Mouse (Mus musculus) hindbrain, postnatal 0 days (tissue): ENCODE measurements around the gene Nr1i3. TPM values are rescaled to one million over a fixed set of nuclear protein-coding genes. Genes with fewer than 3 reads are reported as not detected.

ENCODE experiments used
- ATAC-seq: fragments of 200-750 bp; cut with Nextera tagmentation; 2 replicates; pipeline ENCODE4 v1.8.0; 2017; ENCODE audit warnings: mild to moderate bottlenecking, moderate TSS enrichment, moderate library complexity
- DNase-seq: peaks from one replicate; pipeline ENCODE4 v3.0.0-alpha.2; 2015; ENCODE audit warnings: low spot score
- H3K27ac ChIP-seq: fragments of 300-500 bp; sonication (generic); 2 replicates; pipeline ENCODE4 v1.5.1; 2014; ENCODE audit warnings: mild to moderate bottlenecking
- H3K27me3 ChIP-seq: fragments of 300-500 bp; sonication (generic); 2 replicates; pipeline ENCODE4 v1.6.1; 2014; ENCODE audit warnings: low read length, mixed read lengths; ENCODE audit not compliant: insufficient read depth
- H3K36me3 ChIP-seq: fragments of 300-500 bp; sonication (generic); 2 replicates; pipeline ENCODE4 v1.6.1; 2014; ENCODE audit warnings: low read length, mixed read lengths; ENCODE audit not compliant: insufficient read depth
- H3K4me1 ChIP-seq: fragments of 300-500 bp; sonication (generic); 2 replicates; pipeline ENCODE4 v1.6.1; 2014; ENCODE audit warnings: antibody characterized with exemption, low read length, mixed read lengths; ENCODE audit not compliant: insufficient read depth
- H3K4me2 ChIP-seq: fragments of 300-500 bp; sonication (generic); 2 replicates; pipeline ENCODE4 v1.6.1; 2014; ENCODE audit warnings: low read depth, mild to moderate bottlenecking, low read length, moderate library complexity, mixed read lengths
- H3K4me3 ChIP-seq: fragments of 300-500 bp; sonication (generic); 2 replicates; pipeline ENCODE4 v1.5.1; 2014; ENCODE audit warnings: low read length
- H3K9ac ChIP-seq: fragments of 300-500 bp; sonication (generic); replicated peaks from 2 replicates; pipeline ENCODE4 v1.6.1; 2014; ENCODE audit warnings: mild to moderate bottlenecking, low read length, moderate library complexity, mixed read lengths
- H3K9me3 ChIP-seq: fragments of 300-500 bp; sonication (generic); 2 replicates; pipeline ENCODE4 v1.6.1; 2016; ENCODE audit warnings: low read length, mixed read lengths
- CTCF ChIP-seq: IDR thresholded peaks from 2 replicates; pipeline ENCODE4 v1.5.1; 2016; ENCODE audit warnings: antibody characterized with exemption, control low read depth, low read depth
- WGBS: fragments of 180-500 bp; shearing (Covaris S2); extraction: QIAGEN DNeasy Blood & Tissue Kit; methylation state at CpG from one replicate; pipeline ENCODE4 v1.1.7; 2014; 5-methylcytosine and 5-hydroxymethylcytosine counted together
- polyA plus RNA-seq: library from polyadenylated mRNA; unstranded; fragments of >200 nt; fragmentation: Nextera tagmentation; extraction: Ambion mirVana; gene quantifications from 2 replicates; pipeline ENCODE4 v1.2.1, GENCODE M21; 2015
- total RNA-seq: library from RNA; depleted of rRNA; stranded (reverse); fragments of >200 nt; gene quantifications from 2 replicates; pipeline ENCODE4 v1.2.3, GENCODE M21; 2014

Nr1i3 gene
- total and polyA plus RNA-seq, 2 experiments from 2014 or later = 0.40 TPM; not detected in 1

DNA sequence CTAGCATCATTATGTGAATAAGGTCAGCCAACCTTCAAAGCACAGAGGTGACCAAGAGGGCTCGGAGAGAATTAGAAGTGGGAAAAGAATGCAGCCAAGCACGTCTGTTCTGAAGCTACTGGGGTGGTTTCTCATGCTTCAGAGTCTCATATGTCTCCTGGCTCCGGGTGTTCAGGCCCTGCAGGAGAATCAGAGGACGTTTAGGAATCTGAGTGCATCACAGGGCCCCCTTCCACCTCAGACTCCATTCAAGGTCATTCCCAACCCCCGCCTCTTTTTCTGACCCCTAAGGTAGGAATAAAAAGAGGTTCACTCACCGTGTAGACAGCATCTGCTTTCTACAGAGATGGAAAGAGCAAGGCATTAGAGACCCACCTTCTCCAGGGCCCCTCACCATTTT is 16.0 kb downstream of the Nr1i3 start:
- Histone ChIP-seq H3K4me2 (no peak overlapping the region), H3K9ac (no peak overlapping the region), H3K27ac (no peak overlapping the region), H3K27me3 (no peaks in the 10 kb centered on the region), H3K4me3 (no peak overlapping the region), H3K36me3 (peaks cover 7% of the 10 kb centered on the region), H3K4me1 (no peaks in the 10 kb centered on the region), H3K9me3 (no peaks in the 10 kb centered on the region)
- ATAC-seq (no peak), DNase-seq (no peak)
- 63% methylated on average over 6 of the region's 6 CpGs for WGBS
- TF ChIP-seq CTCF = no peak

DNA sequence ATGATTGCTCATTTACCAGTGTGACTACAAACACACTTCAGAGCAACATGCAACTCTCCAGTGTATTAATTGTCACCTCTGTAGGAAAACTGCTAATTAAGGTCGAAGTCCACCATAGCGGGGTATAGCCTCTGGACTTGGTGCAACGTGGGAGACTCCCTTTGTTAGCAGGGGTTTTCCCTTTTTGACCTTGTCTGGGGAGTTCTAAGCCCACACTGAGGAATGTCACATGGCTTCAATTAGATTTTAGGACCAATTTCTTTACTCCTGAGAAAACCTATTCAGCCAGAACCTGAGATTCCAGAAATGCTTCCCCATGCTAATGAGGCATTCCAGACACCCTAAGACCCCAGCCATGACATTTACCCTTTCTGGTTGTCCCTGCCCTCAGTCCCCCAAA is 16.4 kb downstream of the Nr1i3 start:
- Histone ChIP-seq H3K27ac (no peak overlapping the region), H3K27me3 (no peaks in the 10 kb centered on the region), H3K9me3 (no peaks in the 10 kb centered on the region), H3K4me1 (no peaks in the 10 kb centered on the region), H3K4me2 (no peak overlapping the region), H3K36me3 (peaks cover 11% of the 10 kb centered on the region), H3K9ac (no peak overlapping the region), H3K4me3 (no peak overlapping the region)
- DNase-seq = no peak
- no peak for TF ChIP-seq CTCF
- no peak for ATAC-seq
- WGBS = 64% methylated on average over 3 of the region's 3 CpGs

DNA sequence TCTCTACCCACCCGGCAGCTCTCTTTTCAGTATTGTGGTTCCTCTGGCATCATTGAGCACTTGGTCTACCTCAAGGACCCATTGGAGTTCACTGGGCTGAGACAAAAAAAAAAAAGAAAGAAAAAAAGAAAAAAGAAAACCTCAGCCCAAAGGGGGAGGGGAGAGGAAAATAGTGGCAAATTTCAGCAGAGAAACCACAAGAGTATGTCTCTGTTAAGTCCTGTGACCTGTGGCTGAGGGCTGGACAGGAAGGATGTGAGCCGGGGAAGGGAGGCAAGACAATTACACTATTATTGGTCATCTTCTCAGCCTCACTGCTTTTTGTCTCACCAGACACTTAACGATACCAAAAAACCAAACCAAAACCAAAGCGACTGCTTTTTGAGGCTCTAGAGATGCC is 18.1 kb downstream of the Nr1i3 start:
- Histone ChIP-seq H3K27me3 (no peaks in the 10 kb centered on the region), H3K27ac (no peak overlapping the region), H3K36me3 (peaks cover 22% of the 10 kb centered on the region), H3K4me3 (no peak overlapping the region), H3K9ac (no peak overlapping the region), H3K4me1 (no peaks in the 10 kb centered on the region), H3K9me3 (no peaks in the 10 kb centered on the region), H3K4me2 (no peak overlapping the region)
- 79% methylated on average over 4 of the region's 4 CpGs for whole genome bisulfite sequencing
- ATAC-seq (no peak), DNase-seq (no peak)
- no peak for TF ChIP-seq CTCF

DNA sequence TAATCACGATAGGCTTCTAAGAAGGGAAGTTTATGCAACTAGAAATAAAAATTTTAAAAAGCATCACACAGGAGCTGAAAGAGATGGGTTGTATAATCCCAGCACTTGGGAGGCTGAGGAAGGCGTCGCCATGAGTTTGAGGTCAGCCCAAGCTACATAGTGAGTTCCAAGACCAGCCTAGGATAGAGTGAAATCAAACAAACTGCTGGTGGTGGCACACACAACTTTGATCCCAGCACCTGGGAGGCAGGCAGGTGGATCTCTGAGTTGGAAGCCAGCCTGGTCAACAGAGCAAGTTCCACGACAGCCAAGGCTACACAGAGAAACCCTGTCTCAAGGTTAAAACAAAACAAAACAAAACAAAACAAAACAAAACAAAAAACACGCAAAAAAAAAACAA is 18.6 kb downstream of the Nr1i3 start:
- DNase-seq = no peak
- WGBS = 86% methylated on average over 5 of the region's 5 CpGs
- H3K4me3 ChIP-seq = no peak overlapping the region
- H3K27ac ChIP-seq = no peak overlapping the region
- H3K9me3 ChIP-seq = no peaks in the 10 kb centered on the region
- H3K9ac ChIP-seq = no peak overlapping the region
- peaks cover 27% of the 10 kb centered on the region for H3K36me3 ChIP-seq
- no peak for TF ChIP-seq CTCF
- H3K27me3 ChIP-seq = no peaks in the 10 kb centered on the region
- ATAC-seq = no peak
- no peaks in the 10 kb centered on the region for H3K4me1 ChIP-seq
- H3K4me2 ChIP-seq = no peak overlapping the region

DNA sequence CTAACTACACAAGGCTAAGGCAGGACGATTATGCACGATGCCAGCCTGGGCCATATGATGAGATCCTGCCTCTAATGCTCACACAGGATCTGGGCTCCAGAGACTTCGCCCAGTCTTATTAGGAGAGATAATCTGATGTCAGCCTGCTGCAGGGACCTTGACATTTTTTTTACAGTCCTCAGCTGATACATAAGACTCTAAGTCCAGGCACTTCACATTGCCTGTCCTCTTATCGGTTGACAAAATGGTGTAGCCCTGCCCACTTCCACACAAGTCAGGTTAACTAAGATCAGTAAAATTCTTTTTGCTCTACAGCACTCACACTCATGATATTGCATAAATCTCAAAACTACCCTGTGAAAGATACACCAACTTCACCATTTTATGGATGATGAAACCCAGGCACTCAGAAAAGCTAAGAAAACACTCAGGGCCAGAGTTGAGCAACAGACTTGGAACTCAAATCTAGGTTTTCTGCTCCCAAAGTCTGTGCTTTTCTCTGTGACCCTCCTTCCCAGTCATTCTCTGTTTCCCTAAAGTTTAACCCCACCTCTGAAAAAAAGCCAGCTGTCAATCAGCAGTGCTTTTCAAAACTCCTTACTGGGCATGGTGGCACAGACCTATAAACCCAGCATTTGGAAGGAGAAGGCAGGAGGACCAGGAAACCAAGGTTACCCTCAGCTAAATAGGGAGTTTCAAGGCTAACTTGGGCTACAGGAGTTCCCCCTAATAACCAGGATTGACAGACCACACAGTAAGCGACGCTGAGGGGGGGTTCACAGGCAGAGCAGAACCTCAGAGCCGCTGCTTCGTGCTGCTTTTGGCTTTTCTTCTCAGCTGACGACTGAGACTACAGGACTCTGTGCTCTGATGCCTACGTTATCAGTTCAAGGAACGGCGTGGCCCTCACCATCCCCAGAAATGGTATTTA is 19.3 kb downstream of the Nr1i3 start:
- H3K4me2 ChIP-seq = no peak overlapping the region
- WGBS = 87% methylated on average over 12 of the region's 12 CpGs
- DNase-seq (no peak), ATAC-seq (no peak)
- H3K27ac ChIP-seq = no peak overlapping the region
- H3K4me1 ChIP-seq = no peaks in the 10 kb centered on the region
- no peaks in the 10 kb centered on the region for H3K27me3 ChIP-seq
- TF ChIP-seq CTCF = no peak
- H3K4me3 ChIP-seq = no peak overlapping the region
- H3K36me3 ChIP-seq = peaks cover 34% of the 10 kb centered on the region
- H3K9ac ChIP-seq = no peak overlapping the region
- no peaks in the 10 kb centered on the region for H3K9me3 ChIP-seq

DNA sequence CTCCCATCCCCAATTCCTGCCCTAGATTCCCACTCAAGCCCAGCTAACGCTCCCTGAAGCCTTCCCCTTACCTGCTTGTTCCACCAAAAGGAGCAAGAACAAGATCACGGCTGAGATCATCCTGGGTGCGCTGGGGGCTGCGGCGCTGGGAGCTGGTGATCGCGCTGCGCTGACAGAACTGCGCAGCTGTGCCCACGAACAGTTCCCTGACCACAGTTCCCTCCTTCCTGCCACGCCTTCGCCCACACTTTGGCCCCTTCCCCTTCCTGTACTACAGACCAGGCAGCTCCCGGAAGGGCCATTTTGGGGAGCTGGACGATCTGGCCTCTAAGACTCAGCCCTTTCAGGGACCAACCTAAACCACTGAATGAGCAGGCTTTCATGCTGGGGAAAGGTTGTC is 20.4 kb downstream of the Nr1i3 start, which contains the start of gene Fcer1g:
TSS of gene Fcer1g (minus strand) at position 240 of the 400 bp plus-strand sequence.
- H3K27ac ChIP-seq = no peak within 1 kb of the TSS
- H3K36me3 ChIP-seq = peaks cover 42% of the 10 kb centered on the region
- no peaks in the 10 kb centered on the region for H3K9me3 ChIP-seq
- no peaks in the 10 kb centered on the region for H3K4me1 ChIP-seq
- H3K9ac ChIP-seq = no peak within 1 kb of the TSS
- H3K4me2 ChIP-seq = no peak within 1 kb of the TSS
- 92% methylated on average over 14 of the region's 14 CpGs for WGBS
- no peak within 1 kb of the TSS for H3K4me3 ChIP-seq
- ATAC-seq (no peak), DNase-seq (no peak)
- no peaks in the 10 kb centered on the region for H3K27me3 ChIP-seq
- TF ChIP-seq CTCF = no peak

DNA sequence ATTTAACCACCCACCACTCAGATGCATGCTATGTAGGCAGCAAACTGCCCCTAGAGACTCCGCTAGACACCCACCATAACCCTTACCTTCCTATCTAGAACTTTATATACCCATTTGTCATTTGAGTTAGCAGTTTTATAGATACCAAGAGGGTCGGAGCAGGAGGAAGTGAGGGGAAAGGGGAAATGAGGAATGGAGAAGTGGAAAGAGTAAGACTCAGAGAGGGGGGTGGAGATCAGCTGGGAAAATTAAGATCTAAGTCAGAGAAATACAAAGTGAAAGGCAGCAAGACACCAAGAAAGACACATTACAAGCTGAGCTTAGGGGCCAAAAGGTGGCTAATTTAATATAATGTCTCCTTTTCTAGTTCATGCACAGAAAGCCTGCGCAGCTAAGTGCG is 20.8 kb downstream of the Nr1i3 start:
- Histone ChIP-seq H3K4me2 (no peak overlapping the region), H3K27me3 (no peaks in the 10 kb centered on the region), H3K4me1 (no peaks in the 10 kb centered on the region), H3K9ac (no peak overlapping the region), H3K36me3 (peaks cover 43% of the 10 kb centered on the region), H3K4me3 (no peak overlapping the region), H3K27ac (no peak overlapping the region), H3K9me3 (no peaks in the 10 kb centered on the region)
- DNase-seq = no peak
- no peak for ATAC-seq
- 96% methylated on average over 4 of the region's 4 CpGs for WGBS
- no peak for TF ChIP-seq CTCF
